Mouse (Mus musculus) myocyte (in vitro differentiated cells): ENCODE data around the gene Psph.

Experiments used
- E2F4 ChIP-seq: IDR thresholded peaks from one replicate; pipeline ENCODE4 v1.6.1; 2011; ENCODE audit warnings: mild to moderate bottlenecking, control low read depth, moderate library complexity; ENCODE audit not compliant: insufficient read depth
- MAX ChIP-seq: IDR thresholded peaks from one replicate; pipeline ENCODE4 v1.6.1; 2011; ENCODE audit warnings: low read depth, mild to moderate bottlenecking, control low read depth
- POLR2A ChIP-seq: IDR thresholded peaks from one replicate; pipeline ENCODE4 v1.6.1; 2011; ENCODE audit warnings: low read depth, mild to moderate bottlenecking, control low read depth, moderate library complexity; ENCODE audit not compliant: insufficient read length

- no peak for TF ChIP-seq POLR2A
- no peak for TF ChIP-seq MAX
- TF ChIP-seq E2F4, result no peak
Measured at GRCm38 (mm10) chr5:129740976-129741375, 46.3 kb downstream of the Psph start.
